Mouse (Mus musculus): ENCODE measurements around the gene Nanos3. TPM values are rescaled to one million over a fixed set of nuclear protein-coding genes. Genes with fewer than 3 reads are reported as not detected.

The Nanos3 gene
- total RNA-seq, 2 experiments from 2014 or later, result 2.7 to 4.6 TPM

GRCm38 (mm10) chr8:84202938-84203917, 18.2 kb upstream of the Nanos3 start:
- peak; percentile 62 to 78 for DNase-seq (ENCODE audit: low spot score in 2 of 2)

GRCm38 (mm10) chr8:84202466-84202865, 17.4 kb upstream of the Nanos3 start:
- intact Hi-C loops (cut with DNase I), result no loop called here
- no peak for DNase-seq (ENCODE audit: low spot score in 2 of 2)

More at GRCm38 (mm10) chr8:84202938-84203917, 18.2 kb upstream of the Nanos3 start:
- intact Hi-C loops (cut with DNase I), result no loop called here

GRCm38 (mm10) chr8:84201545-84202245, 16.7 kb upstream of the Nanos3 start:
- DNase-seq (ENCODE audit: low spot score in 2 of 2), result no peak
- intact Hi-C loops (cut with DNase I), result no loop called here

GRCm38 (mm10) chr8:84200652-84201544, 15.9 kb upstream of the Nanos3 start:
- DNase-seq (ENCODE audit: low spot score in 2 of 2), result peak in 1 of 2 experiments; percentile 57
- intact Hi-C loops (cut with DNase I), result no loop called here

GRCm38 (mm10) chr8:84200126-84200555, 15.1 kb upstream of the Nanos3 start:
- intact Hi-C loops (cut with DNase I), result no loop called here
- no peak for DNase-seq (ENCODE audit: low spot score in 2 of 2)

GRCm38 (mm10) chr8:84199348-84200125, 14.5 kb upstream of the Nanos3 start:
- intact Hi-C loops (cut with DNase I), result no loop called here
- DNase-seq (ENCODE audit: low spot score in 2 of 2), result no peak

- intact Hi-C loops (cut with DNase I), result no loop called here
These were observed 13.9 kb upstream of the Nanos3 start for GRCm38 (mm10) chr8:84198871-84199270.

GRCm38 (mm10) chr8:84197922-84198774, 13.1 kb upstream of the Nanos3 start:
- intact Hi-C loops (cut with DNase I), result no loop called here
- peak; percentile 80 to 90 for DNase-seq (ENCODE audit: low spot score in 2 of 2)

More at GRCm38 (mm10) chr8:84198871-84199270, 13.9 kb upstream of the Nanos3 start:
- no peak for DNase-seq (ENCODE audit: low spot score in 2 of 2)

GRCm38 (mm10) chr8:84197141-84197921, 12.3 kb upstream of the Nanos3 start:
- intact Hi-C loops (cut with DNase I), result no loop called here
- DNase-seq (ENCODE audit: low spot score in 2 of 2), result peak; percentile 72 to 78

GRCm38 (mm10) chr8:84194224-84194743, 9.3 kb upstream of the Nanos3 start:
- intact Hi-C loops (cut with DNase I), result no loop called here
- no peak for DNase-seq (ENCODE audit: low spot score in 2 of 2)

GRCm38 (mm10) chr8:84193566-84193965, 8.5 kb upstream of the Nanos3 start:
- DNase-seq (ENCODE audit: low spot score in 2 of 2), result no peak

GRCm38 (mm10) chr8:84193161-84193560, 8.1 kb upstream of the Nanos3 start:
- intact Hi-C loops (cut with DNase I), result no loop called here
- DNase-seq (ENCODE audit: low spot score in 2 of 2), result no peak

More at GRCm38 (mm10) chr8:84193566-84193965, 8.5 kb upstream of the Nanos3 start:
- intact Hi-C loops (cut with DNase I), result no loop called here

- intact Hi-C loops (cut with DNase I), result no loop called here
- peak; percentile 65 to 72 for DNase-seq (ENCODE audit: low spot score in 2 of 2)
These were observed 7.5 kb upstream of the Nanos3 start for GRCm38 (mm10) chr8:84192555-84192954.

- DNase-seq (ENCODE audit: low spot score in 2 of 2), result no peak
- intact Hi-C loops (cut with DNase I), result no loop called here
These were observed 7.0 kb upstream of the Nanos3 start for GRCm38 (mm10) chr8:84192023-84192422.

- intact Hi-C loops (cut with DNase I), result no loop called here
- DNase-seq (ENCODE audit: low spot score in 2 of 2), result no peak
These were observed 5.3 kb upstream of the Nanos3 start for GRCm38 (mm10) chr8:84190191-84190867.

- intact Hi-C loops (cut with DNase I), result loop anchor here (5.0 to 10.0 kb wide), 2 partner anchors 103 to 165 kb away; no protein-coding TSS in a partner anchor
- DNase-seq (ENCODE audit: low spot score in 2 of 2), result no peak
These were observed 4.6 kb upstream of the Nanos3 start for GRCm38 (mm10) chr8:84189603-84190002.
